Mouse (Mus musculus): ENCODE data around the gene Adgrg5.

- TF ChIP-seq CTCF (IDR thresholded peaks at IDR 0.05; ENCODE audit: control insufficient read depth, insufficient read depth, insufficient replicate concordance, low read depth, low read length) (no peak; the same call in 1 of the 2 replicates), POLR2A (IDR thresholded peaks at IDR 0.05; ENCODE audit: control insufficient read depth, low read depth, low read length) (no peak)
Measured at GRCm38 (mm10) chr8:94917851-94918495, 5.5 kb upstream of the Adgrg5 start, which contains the start of gene Ccdc102a.
